Mouse (Mus musculus): ENCODE data around the gene Tmem52.

DNA sequence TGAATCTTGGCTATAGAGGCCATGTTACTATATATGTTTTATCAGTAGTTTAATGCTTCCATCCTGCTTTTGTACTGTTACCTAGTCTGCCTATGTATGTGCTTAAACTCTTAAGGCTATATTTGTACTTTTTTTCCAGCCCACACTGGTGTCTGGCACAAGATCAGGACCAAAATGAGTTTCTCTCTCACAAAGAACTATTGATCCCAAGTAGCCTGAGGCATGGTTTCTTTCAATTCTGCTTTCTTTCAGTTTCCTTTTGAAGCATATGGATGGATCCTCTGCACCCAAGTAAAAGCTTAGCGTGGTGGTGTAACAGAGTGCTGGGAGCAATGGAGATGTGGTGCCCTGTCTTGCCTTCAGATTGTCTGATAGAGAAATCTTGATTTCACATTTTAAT is 42.1 kb downstream of the Tmem52 start:
- no peak for TF ChIP-seq CTCF (IDR thresholded peaks at IDR 0.05; ENCODE audit: low read depth, low read length)
- no peak for TF ChIP-seq POLR2A (IDR thresholded peaks at IDR 0.05; ENCODE audit: borderline replicate concordance, low read depth, low read length)
